Mouse (Mus musculus) limb, embryonic 11.5 days (tissue): ENCODE measurements around the gene F2rl1. TPM values are rescaled to one million over a fixed set of nuclear protein-coding genes. Genes with fewer than 3 reads are reported as not detected.

Experiments used
- ATAC-seq: fragments of 200-750 bp; cut with Nextera tagmentation; 2 replicates; pipeline ENCODE4 v1.8.0; 2017; ENCODE audit warnings: low read depth; ENCODE audit not compliant: insufficient number of reproducible peaks, low FRiP score, low TSS enrichment
- DNase-seq: peaks from one replicate; pipeline ENCODE4 v3.0.0-alpha.2; 2015; ENCODE audit warnings: low spot score
- H3K27ac ChIP-seq: fragments of 300-500 bp; sonication (generic); replicated peaks from 2 replicates; pipeline ENCODE4 v1.5.1; 2014; ENCODE audit warnings: low read depth, mild to moderate bottlenecking, low read length
- H3K27me3 ChIP-seq: fragments of 300-500 bp; sonication (generic); 2 replicates; pipeline ENCODE4 v1.6.1; 2014; ENCODE audit warnings: mild to moderate bottlenecking, low read length, mixed read lengths; ENCODE audit not compliant: control insufficient read depth, insufficient read depth
- H3K36me3 ChIP-seq: fragments of 300-500 bp; sonication (generic); 2 replicates; pipeline ENCODE4 v1.6.1; 2014; ENCODE audit warnings: mild to moderate bottlenecking, low read length, moderate library complexity, mixed read lengths; ENCODE audit not compliant: control insufficient read depth, insufficient read depth
- H3K4me1 ChIP-seq: fragments of 300-500 bp; sonication (generic); 2 replicates; pipeline ENCODE4 v1.6.1; 2014; ENCODE audit warnings: low read length, mixed read lengths; ENCODE audit not compliant: control insufficient read depth, insufficient read depth
- H3K4me2 ChIP-seq: fragments of 300-500 bp; sonication (generic); 2 replicates; pipeline ENCODE4 v1.6.1; 2014; ENCODE audit warnings: low read depth, mild to moderate bottlenecking, moderate library complexity; ENCODE audit not compliant: severe bottlenecking
- H3K4me3 ChIP-seq: fragments of 300-500 bp; sonication (generic); 2 replicates; pipeline ENCODE4 v1.5.1; 2014; ENCODE audit warnings: low read depth, low read length
- H3K9ac ChIP-seq: fragments of 300-500 bp; sonication (generic); 2 replicates; pipeline ENCODE4 v1.6.1; 2014; ENCODE audit warnings: mild to moderate bottlenecking, low read length
- H3K9me3 ChIP-seq: fragments of 300-500 bp; sonication (generic); 2 replicates; pipeline ENCODE4 v1.6.1; 2016; ENCODE audit warnings: low read length; ENCODE audit not compliant: control insufficient read depth
- WGBS: fragments of 180-500 bp; shearing (Covaris S2); extraction: QIAGEN DNeasy Blood & Tissue Kit; methylation state at CpG from one replicate; pipeline ENCODE4 v1.1.7; 2014; 5-methylcytosine and 5-hydroxymethylcytosine counted together
- polyA plus RNA-seq: library from polyadenylated mRNA; unstranded; fragments of >200 nt; fragmentation: Nextera tagmentation; extraction: Ambion mirVana; gene quantifications from 2 replicates; pipeline ENCODE4 v1.2.1, GENCODE M21; 2014

Gene F2rl1
- polyA plus RNA-seq, 1 experiment from 2014 or later = 0.11 TPM

- no peak for ATAC-seq
- Histone ChIP-seq H3K27me3 (no peaks in the 10 kb centered on the region), H3K4me1 (no peaks in the 10 kb centered on the region), H3K9me3 (no peaks in the 10 kb centered on the region), H3K36me3 (no peaks in the 10 kb centered on the region), H3K4me3 (no peak overlapping the region), H3K9ac (no peak overlapping the region), H3K27ac (no peak overlapping the region), H3K4me2 (no peak overlapping the region)
- no peak for DNase-seq
- WGBS = 39% methylated on average over 7 of the region's 7 CpGs
These were observed 49.9 kb downstream of the F2rl1 start for GRCm38 (mm10) chr13:95475124-95475523.

- Histone ChIP-seq H3K4me1 (no peaks in the 10 kb centered on the region), H3K27me3 (no peaks in the 10 kb centered on the region), H3K4me2 (no peak overlapping the region), H3K4me3 (no peak overlapping the region), H3K9ac (no peak overlapping the region), H3K27ac (no peak overlapping the region), H3K36me3 (no peaks in the 10 kb centered on the region), H3K9me3 (no peaks in the 10 kb centered on the region)
- 82% methylated on average over 3 of the region's 3 CpGs for WGBS
- DNase-seq = no peak
- no peak for ATAC-seq
These were observed 50.7 kb downstream of the F2rl1 start for GRCm38 (mm10) chr13:95474294-95474693.

GRCm38 (mm10) chr13:95470970-95471369, 54.1 kb downstream of the F2rl1 start:
- Histone ChIP-seq H3K36me3 (no peaks in the 10 kb centered on the region), H3K27me3 (no peaks in the 10 kb centered on the region), H3K27ac (no peak overlapping the region), H3K4me2 (no peak overlapping the region), H3K9ac (no peak overlapping the region), H3K4me1 (no peaks in the 10 kb centered on the region), H3K4me3 (no peak overlapping the region), H3K9me3 (no peaks in the 10 kb centered on the region)
- 80% methylated on average over 2 of the region's 2 CpGs for WGBS
- ATAC-seq = no peak
- DNase-seq = no peak

Other genes starting within 250 kb of the F2rl1 start
- 95.8 and 96.7 TPM in 2 replicates for gene Zbed3, start 201.6 kb downstream of the F2rl1 start, polyA plus RNA-seq
- 45.1 and 45.5 TPM in 2 replicates for gene Aggf1, start 149.9 kb downstream of the F2rl1 start, polyA plus RNA-seq
- 1.4 and 3.5 TPM in 2 replicates for gene Crhbp, start 80.3 kb downstream of the F2rl1 start, polyA plus RNA-seq
- gene S100z, start 46.5 kb downstream of the F2rl1 start, polyA plus RNA-seq = not detected in 2 replicates
- gene F2r, start 93.3 kb upstream of the F2rl1 start, polyA plus RNA-seq = 147 and 157 TPM in 2 replicates
- gene F2rl2, start 171.6 kb upstream of the F2rl1 start, polyA plus RNA-seq = 2.3 TPM in 2 replicates